In the genomic region with DNA sequence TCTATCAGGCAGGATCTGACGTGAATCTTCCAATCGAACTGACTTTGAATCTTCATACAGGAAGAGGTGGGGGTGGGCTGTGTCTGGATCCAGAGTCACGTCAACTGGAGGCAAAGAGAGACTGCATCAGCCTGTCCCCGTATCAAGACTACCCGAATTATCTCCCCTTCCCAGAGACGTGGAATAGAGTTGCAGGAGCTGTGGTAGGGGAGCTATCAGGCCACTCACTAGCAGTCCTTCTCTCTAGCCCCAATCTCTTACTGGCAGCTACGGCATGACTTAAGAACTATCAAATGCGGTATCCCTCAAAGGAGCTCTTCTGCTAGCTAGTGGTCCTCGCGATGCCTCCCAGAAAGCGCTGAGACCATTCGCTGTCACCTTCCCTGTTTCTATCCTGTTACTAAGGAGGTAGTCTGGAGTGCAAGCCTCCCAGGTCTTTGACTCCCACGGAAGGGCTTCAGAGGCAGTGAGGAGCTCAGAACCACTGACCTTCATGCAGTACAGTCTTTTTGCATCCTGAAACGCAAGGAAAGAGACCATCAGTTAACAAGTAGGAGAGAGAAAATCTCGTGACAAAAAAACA, we compare ENCODE assay signal across 11 mouse cellular contexts. TPM values are rescaled to one million over a fixed set of nuclear protein-coding genes. Genes with fewer than 3 reads are reported as not detected.
A peak's percentile ranks its signal among the peaks of the same experiment; 100 is the strongest.
DNase-seq lines count a peak whose midpoint lies in the region; ATAC-seq and TF ChIP-seq lines count a peak whose summit lies in the region.
"Had no signal": no experiment of that assay in that cellular context is flagged by ENCODE, and none has a peak within 500 bp of the region (broad histone marks: within the 10 kb centered on the region; RNA-seq: fewer than 3 reads in every experiment).

No protein-coding gene starts in this region.

- DNase-seq in kidney, adult 9 months = no peak
- peak; percentile 62 for DNase-seq in R1 (ENCODE audit: low read depth, low spot score)
- DNase-seq in embryo, embryonic 10.5 days (ENCODE audit: low spot score) = peak; percentile 37
- peak; percentile 75 to 85 (median 79) for DNase-seq in liver, embryonic 14.5 days (ENCODE audit: low read depth in 3 of 3, low spot score in 3 of 3)
- no peak for DNase-seq in right cerebral cortex, adult 18-20 months
- no peak for DNase-seq in adrenal gland, postnatal 36 days
- DNase-seq: cerebellum, adult 18-20 months; kidney, postnatal 4 days had no signal

- peaks cover 13% of the 10 kb centered on the region for H3K4me1 ChIP-seq in kidney, embryonic 15.5 days
- peaks cover 33% of the 10 kb centered on the region in 2 experiments for H3K4me1 ChIP-seq in liver, embryonic 14.5 days (replicated peaks; ENCODE audit: control insufficient read depth in 2 of 2, insufficient read depth in 2 of 2, low read length in 1 of 2)

- TF ChIP-seq EP300 in liver, embryonic 14.5 days (IDR thresholded peaks at IDR 0.05; ENCODE audit: low read depth) = peak; percentile 92

- H3K27ac ChIP-seq in kidney, embryonic 15.5 days = no peak overlapping the region
- H3K27ac ChIP-seq in liver, embryonic 14.5 days = peak overlapping the region; percentile 96

- no peak for TF ChIP-seq CTCF in liver, embryonic 14.5 days (IDR thresholded peaks at IDR 0.05; ENCODE audit: low read depth)

- H3K9me3 ChIP-seq in kidney, embryonic 15.5 days (replicated peaks) = no peaks in the 10 kb centered on the region
- H3K9me3 ChIP-seq in liver, embryonic 14.5 days (ENCODE audit: control insufficient read depth, low read length) = no peaks in the 10 kb centered on the region

- no peak for ATAC-seq in kidney, embryonic 15.5 days (replicated peaks; ENCODE audit: low FRiP score)
- ATAC-seq in liver, embryonic 14.5 days (ENCODE audit: insufficient read depth) = peak; percentile 93

- WGBS in kidney, embryonic 15.5 days = 24% methylated on average over 15 of the region's 15 CpGs
- WGBS in liver, embryonic 14.5 days (ENCODE audit: insufficient replicate concordance) = 6% methylated on average over 15 of the region's 15 CpGs

- 0 out of 2 replicates have a peak, but pooled peaks cover 3% of the 10 kb centered on the region for H3K27me3 ChIP-seq in kidney, embryonic 15.5 days
- no peaks in the 10 kb centered on the region for H3K27me3 ChIP-seq in liver, embryonic 14.5 days (ENCODE audit: control insufficient read depth, insufficient read depth, low read length)

- H3K4me3 ChIP-seq in kidney, embryonic 15.5 days (replicated peaks) = peak overlapping the region; percentile 16; the same call in 1 of the 2 replicates
- peak overlapping the region; percentile 39 to 55 for H3K4me3 ChIP-seq in liver, embryonic 14.5 days (ENCODE audit: insufficient read depth in 1 of 2, low read depth in 2 of 2, low read length in 2 of 2)

- no peak overlapping the region for H3K9ac ChIP-seq in kidney, embryonic 15.5 days
- peak overlapping the region; percentile 69 for H3K9ac ChIP-seq in liver, embryonic 14.5 days (replicated peaks)

- H3K4me2 ChIP-seq in kidney, embryonic 15.5 days = peak overlapping the region; percentile 43
- peak overlapping the region; percentile 81 for H3K4me2 ChIP-seq in liver, embryonic 14.5 days (ENCODE audit: low read depth)

- H3K36me3 ChIP-seq in kidney, embryonic 15.5 days = no peaks in the 10 kb centered on the region
- H3K36me3 ChIP-seq in liver, embryonic 14.5 days (replicated peaks; ENCODE audit: control insufficient read depth, insufficient read depth, low read depth) = no peaks in the 10 kb centered on the region

RNA-seq across cellular contexts. Expression of gene Btn1a1, which starts 6.3 kb away (rescaled TPM):
- polyA plus RNA-seq in kidney, embryonic 15.5 days (2015; fragmentation: Nextera tagmentation; extraction: Ambion mirVana) = 0.08 and 0.12 TPM in 2 replicates
- 1.5 and 2.1 TPM in 2 replicates for polyA plus RNA-seq in liver, embryonic 14.5 days (2012; rRNA removed)
- 1.5 and 1.8 TPM in 2 replicates for polyA plus RNA-seq in liver, embryonic 14.5 days (2014; fragmentation: Nextera tagmentation; extraction: Ambion mirVana)
- total RNA-seq in adrenal gland, postnatal 36 days (2021) = not detected
- total RNA-seq: gastrocnemius, adult 8-10 months; liver, adult 2 months had no signal
- polyA plus RNA-seq: liver, adult 2 months had no signal

RNA-seq across cellular contexts. Expression of gene Btn2a2, which starts 29.3 kb away (rescaled TPM):
- 0.55 and 0.71 TPM in 2 replicates for polyA plus RNA-seq in kidney, embryonic 15.5 days (2015; fragmentation: Nextera tagmentation; extraction: Ambion mirVana)
- polyA plus RNA-seq in liver, embryonic 14.5 days (2012; rRNA removed) = 0.01 TPM in 1 of 2 replicates, not detected in the other
- not detected in 2 replicates for polyA plus RNA-seq in liver, embryonic 14.5 days (2014; fragmentation: Nextera tagmentation; extraction: Ambion mirVana)
- not detected for total RNA-seq in adrenal gland, postnatal 36 days (2021)
- total RNA-seq: gastrocnemius, adult 8-10 months; liver, adult 2 months had no signal
- polyA plus RNA-seq: liver, adult 2 months had no signal

RNA-seq across cellular contexts. Expression of gene Abt1, which starts 35.7 kb away (rescaled TPM):
- 13.5 and 13.7 TPM in 2 replicates for polyA plus RNA-seq in kidney, embryonic 15.5 days (2015; fragmentation: Nextera tagmentation; extraction: Ambion mirVana)
- 2.4 and 4.0 TPM in 2 replicates for polyA plus RNA-seq in liver, embryonic 14.5 days (2012; rRNA removed)
- 5.2 and 5.3 TPM in 2 replicates for polyA plus RNA-seq in liver, embryonic 14.5 days (2014; fragmentation: Nextera tagmentation; extraction: Ambion mirVana)
- total RNA-seq in adrenal gland, postnatal 36 days (2021) = 1 to 10 TPM; 6.9 to 8.3 TPM

Comparison
In these comparisons a context has a peak if more than half of its experiments do, and no peak if none do; other contexts are left out.
1. DNase-seq: peak in R1 (single experiment), embryo, embryonic 10.5 days (single experiment) and liver, embryonic 14.5 days (3 of 3); none in kidney, adult 9 months (single experiment), right cerebral cortex, adult 18-20 months (single experiment) and adrenal gland, postnatal 36 days (0 of 2).